Mouse (Mus musculus) right cerebral cortex, postnatal 14 days (tissue): ENCODE results near the gene Hist2h3c1.

Experiments
- DNase-seq: peaks from one replicate; pipeline ENCODE4 v3.0.0; 2022

Hist2h3c1 gene

GRCm38 (mm10) chr3:96292641-96293040 lies 46.2 kb downstream of the Hist2h3c1 start:
- DNase-seq: no peak

- DNase-seq: no peak
Observed at GRCm38 (mm10) chr3:96293368-96293767, 46.9 kb downstream of the Hist2h3c1 start.

GRCm38 (mm10) chr3:96293787-96294186 lies 47.3 kb downstream of the Hist2h3c1 start, which contains the start of gene Fcgr1:
Gene Fcgr1, minus strand, starts transcription at chr3:96293969.
- DNase-seq: no peak
